Mouse (Mus musculus) CD4-positive, CD25-positive, alpha-beta regulatory T cell, adult 2 months (primary cell): ENCODE results near the gene Sec23b.

Experiments
- DNase-seq: peaks from one replicate; pipeline ENCODE4 v3.0.0-alpha.2; 2012; ENCODE audit warnings: low read depth, low spot score

Sec23b gene

DNA sequence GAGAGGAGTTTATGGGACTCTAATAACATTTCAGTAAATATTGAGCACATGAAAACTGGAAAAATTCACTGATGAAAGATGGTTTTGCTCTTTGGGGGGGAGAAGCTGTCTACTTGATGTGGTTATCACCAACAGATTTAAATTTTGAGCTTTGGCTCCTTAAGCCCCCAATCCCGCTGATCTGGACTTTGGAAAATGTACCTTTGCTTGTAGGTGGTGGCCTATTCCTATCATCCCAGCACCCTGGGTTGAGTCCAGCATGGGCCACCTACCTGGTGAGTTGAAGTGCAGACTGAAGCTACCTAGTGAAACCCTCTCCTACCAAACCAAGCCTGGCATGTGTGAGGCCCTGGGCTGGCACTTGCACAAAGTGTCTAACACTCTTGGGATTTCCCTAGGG, 45.5 kb downstream of the Sec23b start:
- no peak for DNase-seq

DNA sequence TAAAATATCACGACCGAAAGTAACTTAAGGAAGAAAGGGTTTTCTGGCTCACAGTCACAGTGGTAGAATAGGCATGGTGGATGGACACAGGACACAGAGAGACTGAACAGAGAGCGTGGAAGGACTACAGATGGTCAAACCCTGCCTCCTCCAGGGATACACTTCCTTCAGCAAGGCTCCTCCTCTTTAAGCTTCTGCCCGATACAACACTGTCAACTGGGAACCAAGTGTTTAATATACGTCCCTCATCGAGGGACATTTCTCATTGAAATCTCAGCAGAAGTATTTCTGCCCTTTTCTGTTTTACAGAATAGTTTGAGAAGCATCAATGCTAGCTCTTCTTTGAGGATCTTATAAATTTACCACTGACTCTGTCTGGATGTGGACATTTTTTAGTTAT, 57.9 kb downstream of the Sec23b start:
- DNase-seq, result no peak

DNA sequence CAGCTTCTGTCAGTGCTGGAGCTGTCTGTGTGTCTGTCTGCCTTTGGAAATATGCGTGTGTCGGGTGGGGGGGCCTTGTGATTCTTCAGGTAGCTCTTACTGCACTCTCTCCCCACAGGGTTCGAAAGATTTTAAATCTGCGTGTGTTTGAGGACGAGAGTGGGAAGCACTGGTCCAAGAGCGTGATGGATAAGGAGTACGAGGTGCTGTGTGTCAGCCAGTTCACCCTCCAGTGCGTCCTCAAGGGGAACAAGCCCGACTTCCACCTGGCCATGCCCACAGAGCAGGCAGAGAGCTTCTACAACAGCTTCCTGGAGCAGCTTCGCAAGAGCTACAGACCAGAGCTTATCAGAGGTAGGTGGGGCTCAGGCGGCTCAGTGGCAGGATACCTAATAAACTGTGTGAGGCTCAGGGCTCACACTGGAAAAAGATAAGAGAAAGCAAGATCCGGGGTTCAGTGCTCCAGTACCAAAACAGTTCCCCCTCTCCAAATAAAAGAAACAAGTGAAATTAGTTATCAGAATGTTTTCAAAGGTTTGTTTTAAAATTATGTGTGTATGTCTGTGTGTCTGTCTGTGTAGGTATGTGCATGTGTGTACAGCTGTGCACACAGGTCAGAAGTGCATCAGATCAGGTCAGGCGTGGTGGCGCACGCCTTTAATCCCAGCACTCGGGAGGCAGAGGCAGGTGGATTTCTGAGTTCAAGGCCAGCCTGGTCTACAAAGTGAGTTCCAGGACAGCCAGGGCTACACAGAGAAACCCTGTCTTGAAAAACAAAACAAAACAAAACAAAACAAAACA, 61.2 kb downstream of the Sec23b start:
- no peak for DNase-seq

DNA sequence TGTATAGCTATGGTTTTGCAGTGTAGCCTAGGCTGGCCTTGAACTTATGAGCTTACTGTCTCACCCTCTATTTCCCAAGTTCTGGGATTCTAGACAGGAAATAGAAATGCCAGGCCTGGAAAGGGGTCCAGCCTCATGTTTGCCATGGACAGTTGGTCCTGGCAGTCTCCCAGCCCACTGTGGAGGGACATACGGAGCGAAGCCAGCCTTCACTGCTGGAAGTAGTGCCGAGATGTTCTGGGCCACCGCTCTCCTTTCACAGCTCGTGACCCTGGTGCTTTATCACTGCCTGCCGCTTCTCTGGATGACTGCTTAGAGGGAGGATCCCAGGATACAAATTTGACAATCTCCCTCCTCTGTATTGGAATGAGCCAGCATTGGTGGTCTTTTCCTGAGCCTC, 65.5 kb downstream of the Sec23b start:
- DNase-seq, result no peak

DNA sequence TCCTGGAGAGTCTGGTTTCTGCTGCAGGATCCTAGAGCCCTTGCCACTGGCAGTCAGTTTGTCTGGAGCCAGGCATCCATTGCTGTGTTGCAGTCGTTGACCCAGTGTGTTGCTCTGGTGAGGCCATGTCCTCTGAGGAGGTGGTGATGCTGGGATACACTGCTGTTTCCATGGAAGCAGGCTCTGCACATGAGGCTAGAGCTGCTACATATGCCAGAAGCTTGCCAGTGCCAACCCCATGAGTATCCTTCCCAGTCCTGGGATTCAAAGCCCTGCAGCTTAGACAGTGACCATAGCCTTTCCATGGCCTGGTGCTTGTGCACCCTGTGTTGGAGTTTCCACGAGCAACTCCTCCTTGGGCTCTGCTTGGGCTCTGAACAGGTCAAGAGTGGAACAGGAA, 77.5 kb downstream of the Sec23b start:
- DNase-seq, result no peak

DNA sequence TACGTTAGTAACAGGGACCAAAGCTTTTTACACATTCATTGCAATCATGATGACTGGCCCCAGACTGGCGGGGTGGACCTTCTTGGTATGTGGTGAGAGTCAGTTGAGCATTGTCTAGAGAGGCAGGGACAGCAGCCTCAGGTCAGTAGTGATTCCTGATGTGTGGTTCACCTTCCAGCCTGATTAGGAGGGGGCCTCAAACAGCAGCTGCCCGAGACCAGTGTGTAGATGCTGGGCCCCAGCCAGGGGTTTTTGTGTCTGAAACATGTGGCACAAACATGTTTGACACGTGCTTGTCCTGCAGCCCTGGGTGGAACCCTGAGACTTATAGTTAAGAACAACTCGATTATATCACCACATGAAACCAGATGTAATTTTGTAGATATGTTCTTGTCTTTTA, 78.2 kb downstream of the Sec23b start:
- DNase-seq, result no peak

DNA sequence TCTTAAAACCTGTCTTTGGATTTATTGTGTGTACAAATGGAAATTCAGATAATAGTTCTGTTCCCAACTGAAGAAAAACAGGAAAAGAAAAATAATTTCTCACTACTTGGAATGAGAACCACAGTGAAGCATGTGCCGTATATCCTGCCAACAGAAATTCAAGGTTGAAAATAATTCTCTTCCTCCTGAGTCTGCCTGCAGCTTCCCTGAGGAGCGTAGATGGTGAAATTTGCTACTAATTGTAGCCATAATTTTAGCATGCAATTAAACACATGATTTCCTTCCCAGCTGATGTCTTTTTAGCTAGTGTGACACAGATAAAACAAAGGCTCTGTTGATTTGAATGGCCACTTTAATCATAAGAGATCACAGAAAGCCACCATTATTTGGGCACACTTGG, 78.7 kb downstream of the Sec23b start:
- DNase-seq, result no peak

DNA sequence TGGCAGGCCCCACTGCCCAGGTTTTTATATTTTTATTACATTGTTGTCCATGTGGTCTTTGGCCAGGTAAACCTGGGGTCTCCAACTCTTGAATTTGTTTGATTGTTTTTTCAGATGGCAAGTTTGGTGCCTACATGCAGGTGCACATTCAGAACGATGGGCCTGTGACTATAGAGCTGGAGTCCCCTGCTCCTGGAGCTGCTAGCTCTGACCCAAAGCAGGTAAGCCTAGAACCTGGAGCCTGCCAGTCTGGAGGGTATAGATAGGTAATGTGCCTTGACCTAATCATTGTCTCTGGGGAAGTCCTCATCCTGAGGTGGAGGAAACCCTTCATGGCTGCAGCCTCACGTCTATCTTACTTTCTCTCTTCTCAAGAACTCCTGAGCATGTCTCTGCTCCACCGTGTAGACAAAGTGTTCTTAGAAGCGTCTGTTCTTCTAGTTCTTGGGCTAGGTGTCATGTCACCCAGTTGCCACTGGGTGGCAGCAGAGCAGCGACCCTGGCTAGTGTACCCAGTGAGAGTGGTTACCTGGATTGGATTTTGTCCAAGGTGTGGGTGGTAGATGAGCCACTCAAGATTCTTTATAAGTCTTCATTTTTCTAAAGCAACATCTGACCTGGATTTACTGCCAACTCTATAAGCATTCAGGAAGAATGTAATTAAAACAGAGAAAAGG, 79.8 kb downstream of the Sec23b start:
- peak; percentile 73 for DNase-seq

DNA sequence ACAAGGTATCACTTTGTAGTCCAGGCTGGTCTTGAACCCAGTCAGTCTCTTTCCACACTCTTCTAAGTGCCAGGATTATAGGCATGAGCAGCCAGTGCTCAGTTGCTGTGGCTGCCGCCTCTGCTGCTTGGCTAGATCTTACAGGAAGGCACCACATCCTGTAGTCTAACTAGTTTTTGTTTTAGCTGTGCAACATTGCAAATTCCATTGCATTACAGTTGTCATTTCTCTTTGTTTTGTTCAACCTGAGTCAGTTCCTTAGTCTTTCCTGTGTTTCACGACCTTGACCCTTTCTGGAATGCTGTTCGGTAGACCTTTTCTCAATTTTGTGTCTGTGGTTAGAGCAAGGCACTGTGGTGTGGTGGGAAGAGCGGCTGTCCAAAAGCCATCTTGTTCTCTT, 81.2 kb downstream of the Sec23b start:
- no peak for DNase-seq

DNA sequence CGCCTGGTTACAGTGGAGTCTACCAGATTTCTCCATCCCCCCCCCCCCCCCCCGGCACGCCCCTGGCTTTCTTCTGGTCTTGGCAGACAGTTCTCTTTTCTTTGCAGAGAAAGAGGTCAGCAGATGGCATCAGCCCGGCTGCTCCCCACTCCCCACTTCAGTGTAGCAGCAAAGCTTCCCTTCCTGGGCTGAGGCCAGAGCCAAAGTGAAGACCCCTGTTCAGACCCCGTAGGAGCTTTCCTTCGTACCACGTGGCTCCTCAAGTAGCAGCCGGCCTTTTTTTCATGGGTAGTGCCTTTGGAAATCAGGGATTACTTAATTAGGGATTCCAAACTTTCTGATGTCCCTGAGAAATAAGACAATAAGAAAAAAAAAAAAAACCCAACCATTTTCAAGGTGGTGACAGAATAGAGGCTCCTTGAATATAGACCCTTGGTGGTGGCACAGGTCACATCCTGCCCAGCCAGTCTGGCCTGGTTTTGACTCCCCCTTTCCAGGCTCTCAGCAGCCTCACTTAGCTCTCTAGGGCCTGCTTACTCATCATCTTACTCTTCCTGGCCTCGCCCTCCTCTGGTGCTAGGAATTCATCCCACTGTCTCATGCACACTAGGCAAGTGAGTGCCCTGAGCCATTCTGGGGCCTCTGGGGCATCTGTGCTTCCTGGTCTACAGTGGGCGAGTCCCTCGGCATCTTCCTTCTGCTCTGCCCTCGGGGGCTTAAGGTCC, 81.8 kb downstream of the Sec23b start:
- no peak for DNase-seq

DNA sequence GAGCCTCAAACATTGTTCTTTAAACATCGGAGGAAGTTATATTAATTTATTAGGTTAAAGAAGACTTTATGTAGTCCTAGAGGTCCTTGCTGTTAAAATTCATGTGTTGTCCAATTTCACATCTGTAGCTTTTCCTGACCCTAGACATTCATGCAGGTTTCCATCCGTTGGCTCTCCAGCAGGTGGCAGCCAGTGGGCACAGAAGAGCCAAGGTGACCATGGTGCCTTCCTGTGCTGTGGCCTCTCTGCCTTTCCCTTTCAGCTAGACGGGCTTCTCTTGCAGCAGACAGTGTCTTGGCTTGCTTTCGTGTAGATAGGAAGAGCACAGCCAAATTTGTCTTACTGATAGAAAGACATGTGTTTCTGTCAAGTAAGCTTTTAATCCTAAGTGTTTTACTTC, 82.7 kb downstream of the Sec23b start:
- no peak for DNase-seq

DNA sequence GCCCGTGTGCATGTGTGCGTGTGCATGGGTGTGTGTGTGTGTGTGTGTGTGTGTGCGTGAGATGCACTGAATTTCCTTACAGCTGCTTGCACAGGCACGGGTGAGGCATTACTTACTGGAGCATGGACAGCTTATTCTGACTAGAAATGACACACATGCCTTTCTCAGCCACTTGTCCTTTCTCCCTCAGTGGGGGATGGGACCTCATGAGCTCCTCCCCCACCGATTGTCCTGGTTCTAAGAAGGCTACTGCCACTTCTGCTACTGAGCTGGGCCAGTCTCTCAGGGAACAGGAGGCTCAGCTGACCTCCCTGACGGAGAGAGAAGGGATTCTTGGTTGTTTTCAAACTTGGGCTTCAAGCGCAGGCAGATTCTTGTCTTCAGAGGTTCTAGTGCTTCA, 84.1 kb downstream of the Sec23b start:
- DNase-seq, result no peak
